Mouse (Mus musculus): ENCODE data around the gene Gm28891. TPM values are rescaled to one million over a fixed set of nuclear protein-coding genes. Genes with fewer than 3 reads are reported as not detected.
"Not testable (repeated sequence)": the region's sequence is repeated elsewhere in the genome, so short reads cannot be mapped to it uniquely, and the experiment has no call there.

The Gm28891 gene
- not detected in 2 replicates for total RNA-seq (2014; rRNA removed)
- polyA plus RNA-seq (2015; fragmentation: Nextera tagmentation; extraction: Ambion mirVana), result not detected in 2 replicates

- not testable (repeated sequence) for H3K4me1 ChIP-seq (ENCODE audit: insufficient read depth, low read length); H3K36me3 ChIP-seq (ENCODE audit: insufficient read depth, low read length); H3K4me2 ChIP-seq (ENCODE audit: low read depth, low read length, poor library complexity, severe bottlenecking); H3K27me3 ChIP-seq (ENCODE audit: insufficient read depth, low read length); DNase-seq (ENCODE audit: low spot score); H3K9ac ChIP-seq (replicated peaks; ENCODE audit: low read length, poor library complexity, severe bottlenecking); H3K4me3 ChIP-seq (ENCODE audit: low read depth, low read length); H3K9me3 ChIP-seq (ENCODE audit: low read length); H3K27ac ChIP-seq (ENCODE audit: low read depth, low read length); ATAC-seq (ENCODE audit: low FRiP score)
- WGBS, result 80% methylated on average over 2 of the region's 8 CpGs
These were observed at the start of gene Gm28891 for GRCm38 (mm10) chrY:60240902-60241301. TSS of gene Gm28891 (plus strand) at chrY:60241202.

All from midbrain, postnatal 0 days (tissue).